Mouse (Mus musculus) adrenal gland, postnatal 10 days (tissue): ENCODE measurements around the gene Tff3. TPM values are rescaled to one million over a fixed set of nuclear protein-coding genes. Genes with fewer than 3 reads are reported as not detected.

Source experiments
- DNase-seq: peaks from one replicate; pipeline ENCODE4 v3.0.0; 2021; ENCODE audit warnings: mixed read lengths
- total RNA-seq, 2 experiments: library from RNA; stranded (reverse); gene quantifications; 2 replicates each; pipeline ENCODE4 v1.2.3; 2021

Tff3 gene
- total RNA-seq, 2 experiments from 2014 or later, result not detected

DNA sequence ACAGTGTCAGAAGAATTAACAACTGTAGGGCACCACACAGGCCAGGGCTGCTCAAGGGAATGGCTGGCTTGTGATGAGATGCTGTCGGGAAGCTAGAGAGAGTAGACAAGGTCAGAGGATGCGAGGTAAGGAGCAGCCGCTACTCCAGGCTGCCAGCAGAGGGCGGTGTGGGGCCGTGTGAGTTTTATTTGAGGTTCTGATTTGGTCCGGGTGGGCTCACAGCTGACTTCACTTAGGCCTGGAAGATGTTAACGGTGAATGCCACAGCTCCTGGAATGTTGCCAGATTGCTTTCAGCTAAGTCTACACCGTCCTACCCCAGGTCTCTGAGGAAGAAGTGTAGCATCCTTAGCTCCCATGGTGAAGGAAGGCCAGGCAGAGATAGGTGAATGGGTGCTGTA is 7.5 kb downstream of the Tff3 start:
- peak; percentile 58 for DNase-seq

DNA sequence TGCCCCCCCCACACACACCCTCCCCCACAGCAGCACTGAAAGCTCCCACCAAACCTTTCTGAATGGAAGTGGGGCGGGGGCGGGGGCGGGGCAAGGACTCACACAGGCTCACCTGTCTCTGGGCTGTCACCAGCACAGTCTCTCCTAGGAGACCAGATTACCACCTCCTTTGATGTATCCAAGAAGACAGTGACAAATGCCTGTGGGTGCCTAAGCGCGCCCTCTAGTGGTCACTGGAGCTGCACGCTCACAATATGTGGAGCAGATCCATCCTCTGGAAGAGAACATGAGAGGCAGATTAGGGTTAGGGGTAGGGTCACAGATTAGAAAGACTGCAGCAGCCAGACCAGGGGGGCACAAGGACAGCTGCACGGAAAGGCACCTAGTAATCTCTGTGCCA is 10.0 kb downstream of the Tff3 start:
- DNase-seq, result peak; percentile 87

DNA sequence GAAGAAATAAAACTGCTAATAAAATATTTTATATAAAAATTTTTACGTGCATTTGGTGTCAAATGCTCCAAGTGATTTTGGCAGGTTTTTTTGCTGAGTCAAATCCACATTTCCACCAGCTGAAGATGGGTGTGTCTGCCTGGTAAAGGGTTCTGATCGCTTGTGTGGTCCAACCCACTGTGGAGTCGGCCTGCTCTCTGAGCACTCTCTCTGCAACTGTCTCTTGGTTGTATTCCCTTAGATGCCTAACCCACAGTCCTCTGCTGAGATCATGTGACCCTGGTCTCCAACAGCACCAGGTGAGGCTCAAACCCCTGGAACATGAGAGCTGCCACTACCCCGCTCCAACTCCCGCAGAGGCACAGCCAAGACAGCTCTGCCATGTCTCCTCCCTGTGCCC is 11.5 kb downstream of the Tff3 start:
- no peak for DNase-seq

DNA sequence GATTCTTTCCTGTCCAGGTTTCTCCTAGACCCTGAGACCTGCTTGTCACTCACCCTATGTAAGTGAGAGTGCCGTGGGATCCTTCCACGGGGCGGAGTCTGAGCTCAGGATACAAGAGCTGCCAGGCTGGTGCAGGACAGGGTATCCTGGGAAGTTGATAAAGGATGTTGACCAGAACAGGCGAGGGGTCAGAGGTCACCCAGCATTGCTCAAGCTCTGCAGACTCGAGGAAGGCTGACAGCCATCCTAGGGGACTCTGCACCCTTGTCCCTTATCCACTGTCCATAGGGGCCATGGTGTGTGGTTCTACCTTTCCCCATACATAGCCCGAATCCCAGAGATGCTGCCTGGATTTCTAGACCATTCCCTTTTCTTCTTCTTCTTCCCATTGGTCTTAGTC is 13.4 kb downstream of the Tff3 start:
- no peak for DNase-seq

DNA sequence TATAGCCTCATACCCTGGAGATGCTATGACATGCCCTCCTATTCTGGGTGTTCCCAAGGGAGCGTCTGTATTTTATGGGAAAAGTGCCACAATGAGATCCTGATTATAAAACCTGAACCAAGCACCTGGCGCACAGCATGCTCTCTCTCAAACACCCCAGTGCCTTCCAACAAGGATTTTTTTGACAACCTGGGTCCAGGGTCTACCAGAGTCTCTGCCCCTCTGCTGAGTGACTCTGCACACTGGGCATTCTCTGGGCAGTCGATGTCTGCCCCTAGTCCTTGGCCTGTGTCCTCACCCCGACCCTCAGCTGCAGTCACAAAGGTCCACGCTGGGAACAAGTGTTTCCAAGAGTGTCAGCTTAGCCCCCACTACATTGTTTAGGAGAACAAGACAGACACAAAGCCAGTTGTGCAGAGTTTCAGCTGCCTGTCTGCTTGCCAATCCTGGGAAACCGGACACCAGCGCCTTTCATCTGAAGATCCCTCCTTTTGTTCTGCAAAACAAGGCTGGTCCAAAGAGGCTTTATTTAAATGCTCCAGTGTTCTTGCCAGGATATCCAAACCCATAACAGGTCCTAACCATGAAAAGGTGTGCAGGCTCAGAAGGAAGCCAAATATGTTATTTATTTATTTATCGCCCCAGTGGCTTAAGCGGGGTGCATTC is 16.1 kb downstream of the Tff3 start:
- no peak for DNase-seq

DNA sequence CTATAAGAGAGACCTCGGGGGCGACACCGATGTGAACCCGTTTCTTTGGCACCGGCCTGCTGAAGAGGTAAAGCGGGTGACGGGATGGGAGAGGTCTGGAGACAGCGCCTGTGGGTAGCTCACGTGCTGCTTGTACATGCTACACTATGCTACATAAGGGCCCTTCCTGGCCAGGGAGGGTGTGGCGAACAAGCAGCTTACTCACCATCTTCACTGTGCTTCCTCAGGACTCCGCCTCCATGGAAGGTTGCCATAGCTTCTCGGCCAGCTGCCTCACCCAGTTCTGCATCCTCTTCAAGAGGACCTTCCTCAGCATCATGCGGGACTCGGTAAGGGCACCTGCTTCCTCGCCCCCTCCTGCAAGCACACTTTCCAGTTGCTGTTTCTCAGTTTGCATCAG is 21.1 kb downstream of the Tff3 start:
- no peak for DNase-seq

DNA sequence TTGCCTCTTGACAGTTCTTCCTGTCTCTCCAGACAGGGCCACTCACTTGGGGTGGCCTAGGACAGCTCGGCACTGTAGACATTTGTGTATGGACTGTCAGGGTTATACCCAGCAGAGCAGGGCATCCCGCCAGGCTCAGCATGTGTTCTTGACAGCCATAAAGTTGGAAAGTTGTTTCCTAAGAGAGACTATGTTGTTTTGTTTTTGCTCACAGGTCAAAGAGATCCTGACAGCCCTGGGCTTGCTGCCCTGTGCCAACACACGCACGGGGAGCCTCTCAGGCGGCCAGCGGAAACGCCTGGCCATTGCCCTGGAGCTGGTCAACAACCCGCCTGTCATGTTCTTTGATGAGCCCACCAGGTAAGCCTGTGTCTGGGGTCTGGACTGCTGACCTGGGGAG is 25.6 kb downstream of the Tff3 start:
- DNase-seq, result peak; percentile 64

DNA sequence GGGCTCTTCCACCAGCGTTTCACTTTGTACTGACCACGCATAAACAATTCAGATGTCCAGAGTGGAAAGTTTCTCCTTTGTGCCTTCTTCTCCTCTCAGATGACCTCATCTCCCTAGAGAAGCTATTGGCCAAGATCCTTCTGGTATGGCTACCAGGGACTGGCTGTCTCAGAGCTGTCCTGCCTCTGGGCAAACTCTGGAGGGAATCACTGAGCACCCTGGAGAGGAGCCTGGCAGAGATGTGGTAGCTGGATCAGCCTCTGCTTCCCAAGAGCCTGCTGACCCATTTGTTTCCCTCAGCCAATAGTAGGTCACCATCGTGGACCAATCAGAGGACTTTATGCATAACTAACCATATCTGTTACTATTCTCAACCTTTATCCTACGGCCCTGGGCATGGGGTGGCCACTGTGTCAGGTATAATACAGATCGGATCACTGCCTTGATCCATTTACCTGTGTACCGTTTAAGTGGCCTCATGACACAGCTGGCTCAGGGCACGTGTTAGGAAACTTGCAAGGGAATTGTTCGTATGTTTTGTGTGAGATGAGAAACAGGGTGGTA is 26.4 kb downstream of the Tff3 start:
- peak; percentile 72 for DNase-seq

DNA sequence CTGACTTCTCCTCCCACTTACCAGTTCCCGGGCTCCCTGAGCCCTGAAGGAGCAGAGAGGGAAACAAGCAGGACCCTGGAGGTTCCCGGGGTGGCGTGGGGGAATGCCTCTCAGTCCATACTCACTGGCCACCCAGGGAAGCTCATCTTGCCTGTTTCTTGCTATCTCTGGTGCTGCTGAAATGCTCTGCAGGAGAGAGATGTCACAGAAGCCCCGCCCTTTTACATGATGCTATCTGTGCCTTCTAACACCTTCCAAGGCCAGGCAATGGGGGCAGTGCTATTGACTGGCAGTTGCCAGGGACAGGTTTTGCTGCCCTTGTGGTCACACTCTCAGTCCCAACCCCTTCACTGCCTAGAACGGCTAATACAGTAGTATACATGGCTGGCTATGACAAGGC is 30.7 kb downstream of the Tff3 start:
- no peak for DNase-seq

DNA sequence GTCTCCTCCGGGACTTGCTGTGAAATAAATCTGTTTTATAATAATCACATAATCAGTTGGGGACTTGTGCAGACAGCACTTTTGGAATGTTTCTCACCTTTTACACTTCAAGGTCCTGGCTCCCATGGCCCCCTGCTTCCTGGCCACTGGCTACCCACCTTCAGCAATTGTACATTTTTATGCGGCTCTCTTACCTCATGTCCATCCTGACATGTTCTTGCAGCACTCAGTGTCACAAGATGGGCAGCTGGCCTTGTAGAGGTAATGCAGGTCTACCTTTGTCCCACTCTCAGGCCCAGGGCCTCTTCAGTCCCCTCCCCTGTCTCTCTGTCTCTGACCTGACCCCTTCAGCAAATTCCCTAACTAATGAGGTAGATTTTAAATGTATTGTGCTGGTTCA is 32.6 kb downstream of the Tff3 start:
- no peak for DNase-seq

DNA sequence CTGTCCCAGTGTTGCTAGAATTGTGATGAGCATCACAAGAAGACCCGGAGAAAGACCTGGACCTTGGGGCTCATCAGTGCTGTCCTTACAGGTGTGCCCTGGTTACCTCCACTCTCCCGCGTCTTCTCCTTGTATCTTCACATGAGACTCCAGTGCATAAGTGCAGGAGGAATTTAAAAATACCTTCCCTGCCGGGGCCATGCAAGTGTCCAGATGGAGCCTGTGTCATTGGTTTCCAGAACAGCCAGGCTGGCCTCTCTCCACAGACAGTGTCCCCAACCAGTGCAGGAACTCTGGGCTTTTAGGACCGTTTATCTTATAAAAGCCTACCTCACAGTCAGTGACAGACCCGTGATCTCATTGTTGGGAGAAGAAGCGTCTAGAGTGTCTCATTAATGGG is 33.9 kb downstream of the Tff3 start:
- DNase-seq, result no peak

DNA sequence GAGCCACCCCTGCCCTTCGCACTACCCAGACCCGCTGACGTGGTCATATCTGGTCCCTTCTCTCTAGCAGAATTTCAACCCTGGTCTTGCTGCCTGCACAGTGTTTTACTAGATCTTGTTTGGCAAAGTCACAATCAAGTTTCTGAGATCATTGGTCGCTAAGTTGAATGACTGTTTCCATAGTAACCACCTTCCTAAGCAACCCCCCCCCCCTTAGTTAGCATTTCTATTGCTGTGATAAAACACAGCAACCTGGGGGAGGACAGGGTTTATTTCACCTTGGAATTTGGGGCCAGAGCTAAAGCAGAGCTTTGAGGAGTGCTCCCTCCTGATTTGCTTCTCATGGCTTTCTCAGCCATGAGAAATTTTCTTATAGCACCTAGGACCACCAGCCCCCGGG is 34.7 kb downstream of the Tff3 start:
- DNase-seq, result no peak

DNA sequence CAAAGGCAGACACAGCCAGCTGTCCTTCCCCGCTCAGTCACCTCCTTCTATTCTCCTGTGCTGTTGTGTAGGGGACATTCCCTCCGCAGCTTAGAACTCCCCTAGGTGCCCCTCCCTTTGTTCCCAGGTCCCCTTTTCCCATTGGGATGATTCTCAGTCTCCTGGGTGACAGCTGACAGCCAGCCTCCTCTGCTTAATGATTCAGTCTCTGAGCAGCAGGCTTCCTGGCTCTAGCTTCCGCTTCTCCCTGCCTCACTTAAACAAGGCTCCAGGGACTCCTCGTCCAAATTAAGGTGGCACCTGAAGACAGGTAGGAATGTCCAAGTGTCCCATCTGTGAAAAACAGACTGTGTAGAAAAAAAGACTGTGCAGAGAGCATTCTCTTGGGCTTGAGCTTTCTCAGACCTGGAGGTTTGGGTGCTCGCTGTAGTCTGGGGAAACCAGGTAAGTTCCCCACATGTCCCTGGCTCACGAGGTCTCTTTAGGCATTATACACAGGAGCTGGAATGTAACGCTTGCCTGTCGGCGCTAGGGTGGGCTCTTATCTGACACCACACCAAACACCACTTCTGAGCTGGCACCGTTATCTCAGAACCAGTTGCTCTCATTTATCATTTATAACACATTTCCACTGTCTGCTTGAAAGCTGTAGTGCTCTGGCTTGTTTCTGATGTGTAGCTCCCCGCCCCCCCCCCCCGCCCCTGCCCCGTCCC is 38.3 kb downstream of the Tff3 start:
- DNase-seq, result no peak

DNA sequence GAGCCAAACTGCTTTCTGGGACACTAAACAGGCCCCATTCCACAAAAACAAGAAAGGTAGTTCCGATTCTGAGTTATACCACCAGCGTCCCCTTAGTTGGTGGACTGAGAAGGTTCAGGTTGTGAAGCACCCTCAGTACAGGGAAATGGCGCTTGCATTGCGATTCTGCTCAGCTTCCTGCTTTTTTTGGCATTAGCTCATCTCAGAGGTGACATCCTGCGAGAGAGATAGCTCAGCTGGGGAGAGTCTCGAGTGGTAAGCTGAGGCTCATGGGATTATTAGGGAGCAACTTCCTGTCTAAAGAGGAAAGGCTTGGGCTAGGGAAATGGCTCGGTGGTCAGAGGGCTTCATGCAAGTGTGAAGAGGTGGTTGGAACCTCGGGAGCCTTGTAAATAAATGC is 39.6 kb downstream of the Tff3 start:
- DNase-seq, result no peak

DNA sequence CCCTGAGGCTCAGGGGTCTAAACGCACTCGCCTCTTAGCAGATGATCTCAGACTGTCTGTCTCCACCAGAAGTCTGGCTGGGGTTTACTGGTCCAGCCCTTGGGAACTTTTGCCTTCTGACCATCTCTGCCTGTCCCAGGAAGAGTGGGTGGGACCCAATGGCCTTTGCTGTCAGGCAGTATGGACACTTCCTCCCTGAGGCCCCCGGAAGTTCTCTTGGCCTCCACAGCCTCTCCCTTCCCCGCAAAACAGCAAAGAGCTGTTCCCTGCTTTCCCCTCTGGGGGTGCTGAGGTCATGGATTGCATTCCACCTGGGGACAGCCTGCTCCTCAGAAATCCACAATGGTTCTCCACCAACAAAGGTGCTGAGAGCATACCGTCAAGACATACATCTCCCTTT is 40.7 kb downstream of the Tff3 start:
- no peak for DNase-seq

DNA sequence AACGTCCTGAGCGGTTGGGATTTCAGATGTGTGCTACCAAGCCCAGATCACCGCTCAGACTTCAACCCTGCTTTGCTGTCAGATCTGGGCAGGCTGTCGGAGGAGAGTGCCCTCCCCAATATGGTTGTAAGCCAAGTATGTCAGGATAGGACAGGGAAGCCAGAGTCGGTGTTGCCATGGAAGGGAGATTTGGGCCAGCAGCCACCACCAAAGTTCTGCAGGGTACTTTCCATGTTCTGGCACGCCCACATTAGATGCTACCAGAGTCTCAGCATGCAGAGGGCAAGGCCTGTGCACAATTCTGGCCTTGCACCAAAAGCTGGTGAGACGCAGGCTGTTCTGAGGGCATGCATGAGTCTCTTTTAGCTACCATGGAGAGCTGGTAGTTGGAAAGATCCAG is 43.2 kb downstream of the Tff3 start:
- DNase-seq, result peak; percentile 35

DNA sequence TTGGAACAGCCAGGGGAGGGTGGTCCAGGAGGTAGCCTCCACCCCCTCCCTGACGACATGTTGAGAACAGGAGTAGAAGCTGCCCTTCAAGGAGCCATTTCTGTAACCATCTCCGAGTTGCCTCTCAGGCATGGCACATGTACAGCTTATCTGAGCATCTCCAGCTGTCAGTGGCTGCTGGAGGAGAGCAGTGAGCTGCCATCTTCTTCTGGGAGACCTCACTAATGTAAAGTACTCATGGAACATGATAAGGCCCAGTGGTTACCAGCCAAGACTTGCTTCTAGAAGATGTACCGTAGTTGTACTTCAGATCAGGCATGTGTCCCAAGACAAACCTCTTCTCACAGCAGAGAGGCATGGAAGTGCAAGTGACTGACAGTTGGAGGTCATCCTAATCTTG is 43.9 kb downstream of the Tff3 start:
- no peak for DNase-seq

DNA sequence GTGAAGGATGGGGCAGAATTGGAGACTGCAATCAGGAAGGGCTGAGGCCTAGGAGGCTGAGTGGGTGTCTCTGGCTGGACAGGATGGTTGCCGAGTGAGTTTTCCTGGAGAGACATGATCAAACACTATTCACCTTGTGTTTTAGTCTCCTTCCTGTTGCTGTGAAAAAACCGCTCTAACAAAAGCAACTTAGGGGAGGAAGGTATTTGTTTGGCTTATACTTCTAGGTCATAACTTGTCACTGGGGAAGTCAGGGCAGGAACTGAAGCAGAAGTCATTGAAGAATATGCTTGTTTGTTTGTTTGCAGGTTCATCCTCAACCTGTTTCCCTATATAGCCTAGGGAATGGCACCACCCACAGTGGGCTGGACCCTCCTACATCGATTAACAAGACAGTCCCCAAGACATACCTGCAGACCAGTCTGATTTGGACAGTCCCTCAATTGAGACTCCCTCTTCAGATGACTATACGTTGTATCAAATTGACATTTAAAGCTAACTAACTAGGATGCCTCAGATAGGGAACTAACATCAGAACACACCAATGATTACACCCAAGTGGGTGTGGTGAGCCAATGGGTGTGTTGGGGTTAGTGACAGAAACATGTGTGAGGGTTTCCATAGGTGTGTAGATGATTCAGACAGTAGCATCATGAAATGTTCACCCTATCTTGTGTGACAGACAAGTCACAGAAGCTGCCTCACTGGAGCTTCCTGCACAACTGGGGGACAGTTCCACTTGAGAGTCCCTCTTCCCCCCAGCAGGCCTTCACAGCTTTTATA is 47.0 kb downstream of the Tff3 start:
- DNase-seq, result no peak

DNA sequence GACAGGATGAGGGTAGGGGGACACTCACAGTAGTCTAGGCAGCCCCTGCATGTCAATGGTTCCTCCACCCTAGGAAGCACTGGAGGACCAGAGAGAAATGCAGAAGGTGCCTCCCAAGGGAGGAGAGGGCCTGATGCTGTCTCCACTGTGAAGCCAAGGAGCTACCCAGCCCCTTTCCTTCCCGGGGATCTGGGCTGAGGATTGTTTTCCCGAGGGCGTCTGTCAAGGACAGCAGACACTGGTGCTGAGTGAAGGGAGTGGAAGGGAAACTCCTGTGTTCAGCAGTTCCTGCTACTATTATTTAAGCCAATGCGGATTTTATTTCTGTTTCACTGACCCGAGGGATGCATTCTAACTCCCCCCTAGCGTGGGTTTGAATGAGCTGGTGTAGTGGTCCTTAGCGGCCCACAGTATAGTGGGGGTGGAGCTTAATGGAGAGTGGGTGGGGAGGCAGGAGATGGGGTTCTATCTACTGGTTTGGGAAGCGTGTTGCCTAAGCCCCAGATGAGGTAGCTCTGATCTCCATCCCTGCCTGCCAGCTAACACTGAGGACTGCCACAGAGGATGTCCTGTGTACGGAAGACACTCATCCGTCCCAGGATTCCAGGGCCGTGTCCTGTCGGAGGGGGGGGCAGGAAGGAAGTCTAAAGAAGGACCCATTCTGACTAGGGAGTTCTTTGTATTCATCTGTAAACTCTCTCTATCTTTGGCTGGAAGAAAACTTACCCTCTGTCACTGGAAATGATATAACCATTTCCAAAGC is 50.2 kb downstream of the Tff3 start:
- DNase-seq, result peak; percentile 30

DNA sequence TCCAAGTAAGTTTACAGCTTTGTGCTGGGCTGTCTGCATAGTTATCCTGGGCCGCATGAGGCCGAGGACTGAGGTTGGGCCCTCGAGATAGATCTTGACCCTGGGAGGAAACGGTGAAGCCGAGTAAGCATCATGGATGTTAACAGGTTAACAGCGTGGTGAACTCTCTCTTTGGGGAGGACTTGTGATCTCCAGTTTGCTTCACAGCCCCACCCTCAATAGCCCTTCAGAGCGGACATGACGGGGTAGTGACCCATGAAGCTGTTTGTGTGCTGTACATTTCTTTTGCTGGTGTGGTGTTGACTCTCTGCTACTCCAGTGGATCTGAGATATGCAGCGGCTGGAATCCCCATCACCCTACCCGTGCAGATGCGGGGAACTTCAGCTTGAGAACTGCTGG is 50.9 kb downstream of the Tff3 start:
- no peak for DNase-seq

DNA sequence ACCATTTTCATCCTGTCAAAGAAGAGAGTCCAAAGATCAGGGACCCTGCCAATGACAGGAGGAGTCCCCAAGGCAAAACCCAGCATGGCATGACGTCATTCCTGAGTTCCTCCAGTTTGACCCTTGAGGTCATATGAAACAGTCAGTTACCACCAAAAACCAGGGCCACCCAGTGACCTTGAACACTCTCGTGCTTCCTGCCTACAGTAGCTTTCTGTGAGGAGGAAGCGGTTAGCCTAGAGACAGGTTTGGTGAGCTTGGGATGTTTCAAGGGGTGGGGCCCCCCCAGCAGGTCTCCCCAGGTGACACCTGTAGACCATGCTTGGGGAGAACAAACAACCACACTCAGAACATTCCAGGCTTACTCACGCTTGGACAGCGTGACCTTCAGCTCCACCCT is 51.9 kb downstream of the Tff3 start:
- no peak for DNase-seq

DNA sequence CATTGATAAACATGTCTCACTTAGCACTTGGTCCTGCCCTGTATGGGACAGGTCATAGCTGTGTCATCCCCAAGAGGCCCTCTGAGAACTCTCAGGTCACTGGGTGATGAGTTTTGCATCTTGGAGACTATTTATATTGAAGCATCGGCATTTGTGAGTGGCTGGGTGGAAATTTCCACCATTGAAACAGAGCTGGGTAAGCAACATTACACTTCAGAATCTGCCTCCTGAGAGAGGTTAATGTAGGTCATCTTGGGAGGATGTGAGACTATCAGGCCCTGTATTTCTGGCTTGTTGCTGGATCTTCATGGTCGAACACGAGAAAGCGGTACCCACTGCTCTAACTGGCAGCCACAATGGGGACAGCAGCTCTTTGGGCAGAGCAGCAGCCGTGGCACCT is 54.0 kb downstream of the Tff3 start:
- no peak for DNase-seq
